Mouse (Mus musculus) cerebral cortex, adult 2 months (tissue): ENCODE results near the gene H3f3a.

Source experiments
- WGBS: fragments of 180-500 bp; shearing (Covaris S2); methylation state at CpG from one replicate; pipeline ENCODE4 v1.1.7; 2018; 5-methylcytosine and 5-hydroxymethylcytosine counted together

Gene H3f3a

DNA sequence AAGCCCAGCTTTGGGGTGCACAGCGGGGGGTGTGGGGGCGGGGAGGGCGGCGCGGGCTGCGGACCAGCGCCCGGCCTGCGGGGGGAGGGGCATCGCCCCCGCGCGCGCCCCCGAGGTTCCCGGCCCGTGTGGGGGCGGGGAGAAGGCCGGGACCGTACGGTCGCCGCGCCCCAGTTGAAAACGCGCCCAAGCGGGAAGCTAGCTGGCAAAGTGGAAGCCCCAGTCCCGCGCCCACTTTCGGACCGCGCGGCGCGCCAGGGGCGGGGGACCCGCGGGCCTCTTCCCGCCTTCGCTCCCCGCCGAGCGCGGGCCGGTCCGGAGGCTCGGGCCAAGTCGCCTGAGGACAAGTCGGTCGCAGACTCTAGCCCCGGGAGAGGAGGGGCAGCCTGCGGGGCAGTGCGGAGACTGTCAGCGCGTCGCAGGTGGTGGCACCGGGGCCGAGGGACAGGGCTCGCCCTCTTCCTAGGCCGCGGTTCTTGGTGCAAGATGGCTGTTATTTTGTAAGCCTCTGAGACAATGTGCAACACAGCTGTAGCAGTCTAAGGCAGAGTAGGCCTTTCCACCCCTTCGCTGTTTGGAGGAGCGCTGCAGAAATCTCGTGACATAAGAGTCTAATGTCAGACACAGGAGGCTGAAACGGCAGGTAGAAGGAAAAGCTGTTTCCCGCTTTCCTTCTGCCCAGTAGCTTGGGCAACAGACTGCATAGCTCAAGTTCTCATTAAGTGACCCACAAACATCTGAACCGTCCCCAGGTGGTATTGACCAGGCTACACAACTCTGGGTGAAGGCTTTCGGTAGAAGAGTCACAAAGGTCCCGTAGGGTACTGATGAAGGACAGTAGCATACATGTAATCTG is at the start of gene H3f3a:
TSS of gene H3f3a (minus strand) at position 59 of the 856 bp plus-strand sequence.
- 3% methylated on average over 57 of the region's 69 CpGs for WGBS

GRCm38 (mm10) chr1:180860030-180860429 is 46.3 kb upstream of the H3f3a start:
- 89% methylated on average over 6 of the region's 6 CpGs for WGBS

DNA sequence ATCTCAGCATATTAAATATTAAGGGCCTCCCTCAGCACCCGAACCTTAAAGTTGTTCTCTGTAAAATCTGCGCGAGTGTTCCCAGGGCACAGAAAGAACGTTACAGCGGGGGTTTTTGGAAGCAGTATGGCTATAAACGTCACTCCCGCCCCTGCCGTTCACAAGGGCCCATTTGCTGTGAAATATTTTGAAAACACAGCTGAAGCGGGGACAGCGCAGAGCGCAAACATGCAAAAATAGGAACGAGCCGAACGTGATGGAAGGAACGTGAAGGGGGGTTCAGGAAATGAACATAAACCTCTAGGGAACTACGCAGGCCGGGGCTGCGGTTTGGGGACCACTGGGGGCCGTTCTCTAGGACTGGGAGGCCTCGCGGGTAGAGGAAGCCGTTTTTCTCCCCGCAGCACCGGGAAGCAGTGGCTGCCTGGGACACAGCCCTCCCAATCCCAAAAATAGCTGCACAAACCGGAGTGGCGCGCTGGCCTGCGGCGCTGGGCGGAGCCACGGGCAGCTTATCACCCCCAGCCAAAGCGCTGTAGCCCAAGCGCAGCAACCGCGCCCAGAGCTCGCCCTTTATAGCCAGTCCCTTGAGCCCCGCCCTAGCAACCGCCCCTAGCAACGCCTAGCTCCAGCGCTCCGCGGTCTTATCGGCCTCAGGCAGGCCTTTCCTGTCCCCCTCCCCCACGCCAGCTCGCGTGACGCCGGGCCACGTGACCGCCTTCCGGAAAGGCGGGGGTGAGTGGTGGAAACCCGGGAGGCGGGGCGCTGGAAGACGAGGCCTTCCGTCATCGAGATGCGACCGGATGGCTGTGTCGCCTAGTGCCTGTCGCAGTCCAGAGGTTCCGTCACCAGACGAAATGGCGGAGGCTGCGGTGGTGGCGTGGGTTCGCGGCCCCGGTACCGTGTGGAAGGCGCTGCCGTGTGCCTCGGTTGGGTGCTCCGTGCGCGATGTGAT is 36.9 kb upstream of the H3f3a start, which contains the start of gene Sde2:
TSS of gene Sde2 (plus strand) at position 812 of the 955 bp plus-strand sequence.
- under 1% methylated on average over 77 of the region's 77 CpGs for WGBS

- 19% methylated on average over 11 of the region's 11 CpGs for WGBS
Measured at GRCm38 (mm10) chr1:180849701-180850301, 36.1 kb upstream of the H3f3a start.

DNA sequence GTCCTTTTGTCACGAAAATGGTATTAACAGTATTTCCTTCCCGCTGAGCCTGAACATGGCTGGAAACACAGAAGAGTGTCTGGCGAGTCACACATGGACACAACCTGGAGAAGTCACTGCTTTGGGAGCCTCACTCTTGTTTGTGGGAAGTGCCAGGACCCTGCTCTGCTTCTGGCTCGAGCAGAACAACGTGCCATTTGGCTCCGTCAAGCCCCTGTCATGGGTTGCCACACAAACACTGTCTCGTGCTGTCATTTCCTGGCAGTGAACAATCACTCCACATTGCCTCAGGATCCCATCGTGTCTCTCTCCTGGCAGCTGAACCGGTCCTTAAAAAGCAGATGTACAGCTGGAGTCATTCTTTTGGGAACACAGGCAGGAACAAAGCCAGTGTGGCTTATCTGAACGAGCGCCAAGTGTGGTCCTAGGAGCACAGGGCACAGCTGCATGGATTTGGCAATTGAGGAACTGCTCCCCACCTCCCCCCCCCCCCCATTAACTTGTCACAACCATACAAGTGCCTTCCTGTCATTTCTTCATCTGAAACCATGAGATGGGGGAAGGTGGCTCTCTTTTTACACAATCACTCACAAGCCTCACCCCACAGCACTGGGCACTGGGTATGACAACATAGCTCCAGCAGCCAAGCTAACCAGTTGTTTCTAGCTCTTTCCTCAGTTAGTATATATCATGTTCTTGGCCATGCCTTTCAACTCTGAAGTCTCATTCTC is 34.9 kb upstream of the H3f3a start:
- WGBS = 7% methylated on average over 11 of the region's 11 CpGs

DNA sequence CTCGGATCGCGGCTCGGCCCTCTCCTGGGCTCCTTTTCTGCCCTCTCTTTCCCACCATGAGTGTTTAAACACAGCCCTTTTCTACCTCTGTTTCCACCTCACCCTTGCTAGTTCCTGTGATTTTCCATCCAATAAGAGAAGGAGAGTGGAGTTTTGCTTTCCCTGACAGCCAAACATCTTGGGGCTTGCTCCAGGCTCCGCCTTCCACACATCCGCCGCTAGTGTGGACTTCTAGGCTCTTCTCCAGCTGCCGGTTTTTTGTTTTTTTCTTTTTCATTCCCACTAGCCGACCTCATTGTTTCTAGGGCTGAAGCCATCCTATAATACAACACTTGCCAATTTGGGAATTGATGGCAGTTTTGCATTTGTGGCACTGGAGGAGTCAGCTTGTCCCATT is 34.4 kb upstream of the H3f3a start:
- WGBS = 2% methylated on average over 9 of the region's 9 CpGs

GRCm38 (mm10) chr1:180841561-180842300 is 28.0 kb upstream of the H3f3a start:
- 94% methylated on average over 8 of the region's 8 CpGs for WGBS

GRCm38 (mm10) chr1:180839201-180839910 is 25.6 kb upstream of the H3f3a start:
- 85% methylated on average over 8 of the region's 8 CpGs for WGBS

DNA sequence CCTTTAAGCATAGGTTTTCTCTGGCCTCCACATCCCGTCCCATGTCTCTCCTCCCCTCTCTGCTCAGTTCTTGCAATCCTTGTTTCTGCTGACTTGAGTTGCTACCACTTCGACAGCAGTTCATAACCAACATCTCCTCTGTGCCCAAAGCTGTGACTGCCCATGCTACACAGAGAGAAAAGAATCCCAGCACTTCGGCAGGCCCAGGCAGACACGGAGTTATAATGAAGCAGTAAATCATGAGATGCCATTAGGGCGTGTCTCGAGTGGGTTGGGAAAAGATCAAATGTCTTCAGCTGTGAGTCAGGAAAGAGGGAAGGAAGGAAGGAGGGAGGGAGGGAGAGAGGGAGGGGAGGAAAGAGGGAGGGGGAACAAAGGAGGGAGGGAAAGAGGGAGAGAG is 24.3 kb upstream of the H3f3a start:
- 78% methylated on average over 6 of the region's 6 CpGs for WGBS

- WGBS = 84% methylated on average over 5 of the region's 5 CpGs
Measured at GRCm38 (mm10) chr1:180837186-180837585, 23.4 kb upstream of the H3f3a start.

DNA sequence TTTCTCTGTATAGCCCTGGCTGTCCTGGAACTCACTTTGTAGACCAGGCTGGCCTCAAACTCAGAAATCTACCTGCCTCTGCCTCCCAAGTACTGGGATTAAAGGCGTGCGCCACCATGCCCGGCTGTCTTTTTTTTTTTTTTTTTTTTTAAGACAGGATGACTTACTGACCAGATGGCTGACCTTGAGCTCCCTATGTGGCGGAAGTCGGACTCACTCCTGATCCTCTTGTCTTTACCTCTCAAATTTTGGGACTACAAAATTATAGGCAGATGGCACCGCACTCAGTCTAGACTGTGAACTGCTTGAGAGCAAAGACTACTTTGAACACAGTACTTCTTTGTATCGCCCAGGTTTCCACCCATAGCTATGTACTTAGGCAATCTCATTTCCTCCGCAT is 22.7 kb upstream of the H3f3a start:
- WGBS = 95% methylated on average over 8 of the region's 8 CpGs

- WGBS = 87% methylated on average over 10 of the region's 10 CpGs
Measured at GRCm38 (mm10) chr1:180835273-180836015, 21.7 kb upstream of the H3f3a start.

GRCm38 (mm10) chr1:180830588-180831346 is 17.0 kb upstream of the H3f3a start:
- WGBS = 75% methylated on average over 14 of the region's 14 CpGs

DNA sequence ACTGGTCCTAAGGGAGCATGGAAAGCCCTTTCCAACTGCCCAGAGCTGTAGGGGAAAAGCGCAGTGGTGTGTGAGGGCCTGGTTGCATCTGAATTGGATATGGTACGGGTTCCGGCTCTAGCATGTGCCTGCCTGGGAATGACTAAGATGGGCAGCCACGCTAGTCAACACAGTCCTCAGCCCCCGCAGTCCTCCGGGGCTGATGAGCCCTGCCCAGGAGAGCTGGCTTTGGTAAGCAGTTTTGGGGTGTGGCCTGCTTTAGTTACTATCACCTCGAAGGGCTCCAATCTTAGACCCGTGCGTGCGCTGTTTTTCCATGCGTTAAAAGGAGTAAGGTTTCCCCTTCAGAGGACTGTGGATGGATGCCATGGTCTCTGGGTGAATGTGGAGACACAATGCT is 16.4 kb upstream of the H3f3a start:
- 83% methylated on average over 11 of the region's 11 CpGs for WGBS

GRCm38 (mm10) chr1:180829775-180830174 is 16.0 kb upstream of the H3f3a start:
- WGBS = 72% methylated on average over 11 of the region's 11 CpGs

DNA sequence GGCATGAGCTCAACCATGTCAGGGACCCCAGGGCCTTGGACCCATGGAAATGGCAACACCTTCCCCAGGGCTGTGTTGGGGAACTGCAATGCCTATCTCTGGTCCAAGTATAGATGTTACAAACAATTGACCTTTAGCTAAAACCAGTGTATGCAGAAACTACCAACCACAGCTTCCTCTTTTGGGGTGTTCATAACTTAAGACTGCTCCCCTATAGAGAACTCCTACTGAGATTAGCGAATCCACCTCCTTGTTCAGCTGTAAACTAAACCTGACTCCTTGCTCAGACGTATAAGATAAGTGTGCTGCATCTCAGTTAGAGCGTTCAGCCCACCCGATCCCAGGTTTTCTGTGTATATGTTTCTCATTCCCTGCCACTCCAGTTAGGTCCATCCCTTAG is 12.9 kb upstream of the H3f3a start:
- WGBS = 97% methylated on average over 4 of the region's 4 CpGs

DNA sequence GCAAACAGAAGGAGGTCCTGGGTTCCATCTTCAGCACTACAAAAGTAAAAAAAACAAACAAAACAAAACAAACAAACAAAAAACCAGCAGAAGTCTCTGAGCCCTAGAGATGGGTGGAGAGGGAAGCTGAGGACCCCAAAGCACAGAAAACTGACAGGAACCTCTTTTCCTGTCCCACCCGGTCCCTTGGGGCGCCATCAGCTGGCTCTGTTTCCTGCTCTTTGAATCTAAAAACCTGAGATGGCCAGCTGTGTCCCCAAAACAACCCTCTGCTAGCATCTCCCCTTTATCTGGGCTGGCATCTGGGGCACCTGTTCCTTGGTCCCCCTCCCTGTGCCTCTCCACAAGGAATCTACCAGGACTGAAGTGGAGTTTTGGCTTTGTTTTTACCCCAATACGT is 11.0 kb upstream of the H3f3a start:
- WGBS = 78% methylated on average over 3 of the region's 3 CpGs

GRCm38 (mm10) chr1:180823716-180824115 is 10.0 kb upstream of the H3f3a start:
- WGBS = 67% methylated on average over 3 of the region's 3 CpGs
